Mouse (Mus musculus) granulocyte monocyte progenitor cell, adult 5-6 weeks (primary cell): ENCODE data around the gene Plcb1. TPM values are rescaled to one million over a fixed set of nuclear protein-coding genes. Genes with fewer than 3 reads are reported as not detected.

Experiments
- ATAC-seq: replicated peaks from 2 replicates; pipeline ENCODE4 v1.8.0; 2016; ENCODE audit warnings: mild to moderate bottlenecking, moderate TSS enrichment, inconsistent platforms; ENCODE audit not compliant: poor library complexity, severe bottlenecking
- total RNA-seq, 2 experiments: library from RNA; stranded (forward) in 1 of 2; stranded (reverse) in 1 of 2; fragments of 200-712, 200-1000 nt in 1 of 2; fragments of >200 nt in 1 of 2; fragmentation: Nextera tagmentation in 1 of 2; gene quantifications; 2 replicates each; pipeline ENCODE4 v1.2.3; 2014 to 2017

Gene Plcb1
- total RNA-seq, 2 experiments from 2014 or later: 7.9 to 8.2 TPM

GRCm38 (mm10) chr2:134836097-134836496 is 50.2 kb downstream of the Plcb1 start:
- no peak for ATAC-seq

DNA sequence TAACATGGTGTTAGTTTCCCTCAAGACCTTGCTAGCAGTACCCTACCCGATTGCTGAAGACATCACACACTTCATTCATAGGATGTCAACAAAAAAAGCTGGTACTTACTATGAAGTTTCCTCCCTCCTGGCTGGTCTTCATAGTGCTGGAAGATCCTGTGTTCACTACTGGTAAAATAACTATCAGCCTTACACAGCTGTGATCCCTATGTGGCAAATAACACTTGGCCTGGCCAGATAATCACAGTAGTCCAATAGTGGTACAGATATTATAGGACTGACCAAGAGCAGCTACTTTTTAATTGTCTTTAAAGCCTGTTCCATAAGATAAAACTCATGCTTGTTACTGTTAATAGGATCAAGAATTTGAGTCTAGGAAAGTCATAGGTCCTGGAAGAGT is 52.3 kb downstream of the Plcb1 start:
- ATAC-seq: no peak

DNA sequence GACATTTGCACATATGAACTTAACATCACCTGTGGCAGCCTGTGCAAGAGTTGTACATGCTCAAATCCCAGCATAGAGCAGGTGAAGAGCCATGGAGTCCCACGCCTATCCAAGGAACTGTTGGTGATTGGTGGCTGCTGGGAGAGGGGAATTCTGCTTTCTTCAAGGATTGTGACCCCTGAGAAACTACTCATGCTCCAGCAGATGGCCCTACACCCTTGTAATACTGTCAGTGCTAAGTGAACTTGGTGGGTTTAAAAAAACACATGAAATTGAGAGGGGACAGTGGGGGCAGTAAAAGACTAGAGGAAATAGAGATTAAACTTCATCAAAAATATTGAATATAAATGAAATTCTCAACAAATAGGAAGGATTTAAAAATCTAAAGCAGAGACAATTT is 53.0 kb downstream of the Plcb1 start:
- ATAC-seq: no peak

DNA sequence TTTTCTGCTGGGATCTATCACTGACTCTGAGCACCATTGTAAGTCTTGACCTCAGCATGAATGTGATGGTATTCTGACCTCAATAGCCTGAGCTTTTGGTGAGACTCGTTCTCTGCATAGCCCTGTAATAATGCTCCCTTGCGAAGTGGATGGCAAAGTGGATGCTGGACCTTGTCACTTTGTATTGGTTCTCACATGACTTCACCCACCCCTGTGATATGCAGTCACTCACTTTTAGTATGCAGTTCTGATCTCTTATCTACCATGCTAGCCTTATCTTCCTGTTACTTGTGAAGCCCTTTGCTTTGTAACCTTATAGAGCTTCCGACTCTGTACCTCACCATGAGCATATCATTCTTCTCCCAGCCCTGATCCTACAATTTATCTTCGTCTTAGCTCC is 57.0 kb downstream of the Plcb1 start:
- no peak for ATAC-seq

GRCm38 (mm10) chr2:134844391-134845238 is 58.7 kb downstream of the Plcb1 start:
- peak; percentile 46 for ATAC-seq

DNA sequence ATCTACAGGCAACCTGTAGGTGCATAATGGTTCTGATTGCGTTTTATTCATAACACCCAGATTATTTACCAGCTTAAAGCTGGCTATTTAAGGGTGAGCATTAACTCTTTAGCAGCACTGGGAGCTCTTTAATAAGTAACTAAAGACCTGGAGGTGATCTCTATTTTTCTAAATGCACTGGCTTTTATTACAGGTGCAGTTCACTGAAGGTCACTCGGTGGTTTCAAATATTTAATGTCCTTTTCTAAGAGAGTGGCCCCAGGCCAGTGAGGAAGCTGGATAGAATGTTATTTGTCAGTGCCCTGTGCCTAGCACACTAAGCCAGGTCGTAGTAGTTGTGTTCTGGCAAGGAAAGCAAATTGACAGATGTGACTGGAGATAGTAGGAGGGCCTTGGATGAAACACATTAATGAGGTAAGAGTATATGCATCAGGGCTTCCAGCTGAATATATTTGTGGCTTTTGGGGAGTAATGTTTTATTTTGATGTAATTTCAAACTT is 59.4 kb downstream of the Plcb1 start:
- ATAC-seq: no peak

GRCm38 (mm10) chr2:134846555-134846954 is 60.7 kb downstream of the Plcb1 start:
- ATAC-seq: no peak

- no peak for ATAC-seq
These were observed 65.6 kb downstream of the Plcb1 start for GRCm38 (mm10) chr2:134851189-134852171.

DNA sequence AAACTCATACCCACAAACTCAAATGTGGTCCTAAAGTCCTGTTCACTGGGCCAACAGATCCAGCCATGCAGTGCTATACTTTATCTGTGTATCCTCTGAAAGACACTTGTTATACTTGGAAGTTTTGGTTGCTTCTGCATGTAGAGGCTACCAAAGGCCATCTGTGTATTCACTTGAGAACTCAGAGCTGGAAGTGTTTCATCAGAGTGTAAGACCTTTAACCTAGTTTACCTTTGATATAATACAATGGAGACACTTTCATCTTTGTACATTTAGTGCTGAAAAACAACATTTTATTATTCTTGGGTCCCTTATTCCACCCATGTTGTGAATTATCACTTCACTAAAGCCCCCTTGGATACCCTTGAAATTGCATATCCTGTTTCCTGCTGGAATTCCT is 70.4 kb downstream of the Plcb1 start:
- ATAC-seq: no peak

DNA sequence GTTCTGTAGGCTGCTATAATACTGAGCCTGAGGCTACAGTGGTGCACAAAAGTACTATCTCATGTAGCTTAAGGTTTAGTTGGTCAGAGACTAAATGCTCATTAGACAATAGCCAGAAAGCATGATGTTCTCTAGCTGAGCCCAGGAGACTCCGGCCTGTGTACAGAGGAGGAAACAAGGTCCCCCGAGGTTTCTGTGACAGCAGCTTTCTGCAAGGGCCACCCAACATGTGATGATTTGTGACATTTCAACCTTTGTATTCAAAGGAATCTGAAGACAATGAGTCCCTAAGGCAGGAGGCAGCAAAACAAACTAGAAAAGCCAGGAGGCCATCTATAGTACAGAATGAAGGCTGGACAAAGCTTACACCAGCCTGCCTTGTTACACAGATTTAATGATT is 70.8 kb downstream of the Plcb1 start:
- no peak for ATAC-seq

DNA sequence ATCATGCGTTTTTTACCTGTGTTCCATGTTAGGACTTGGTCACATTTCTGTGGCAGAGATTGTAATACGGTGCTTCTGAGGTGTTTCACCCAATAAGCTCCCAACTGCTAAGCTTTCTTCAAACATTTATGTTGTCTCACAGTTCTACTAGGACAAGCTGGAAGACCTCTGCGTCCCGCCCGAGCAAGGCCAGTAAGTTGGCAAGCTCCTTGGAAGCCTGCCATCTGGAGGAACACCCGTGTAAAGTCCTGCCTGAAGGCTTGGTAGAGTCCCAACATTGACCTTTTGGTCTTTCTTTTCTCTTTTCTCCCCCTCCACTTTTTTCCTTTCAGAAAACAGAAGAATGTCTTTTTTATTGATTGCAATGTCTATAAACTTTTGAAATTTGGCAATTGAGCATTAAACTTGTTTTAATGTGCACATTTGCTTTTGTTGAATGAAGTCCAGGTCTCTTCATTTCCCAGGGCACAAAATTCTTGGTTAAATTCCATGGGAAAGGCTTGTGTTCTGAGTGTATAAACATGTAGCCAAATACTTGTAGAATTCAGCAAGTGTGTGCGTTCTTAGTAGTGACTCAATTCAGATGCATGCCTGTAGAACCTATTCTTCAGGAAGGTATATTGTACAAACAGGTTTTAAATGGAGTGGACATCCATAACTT is 79.2 kb downstream of the Plcb1 start:
- ATAC-seq: no peak

GRCm38 (mm10) chr2:134867381-134867780 is 81.5 kb downstream of the Plcb1 start:
- ATAC-seq: no peak

DNA sequence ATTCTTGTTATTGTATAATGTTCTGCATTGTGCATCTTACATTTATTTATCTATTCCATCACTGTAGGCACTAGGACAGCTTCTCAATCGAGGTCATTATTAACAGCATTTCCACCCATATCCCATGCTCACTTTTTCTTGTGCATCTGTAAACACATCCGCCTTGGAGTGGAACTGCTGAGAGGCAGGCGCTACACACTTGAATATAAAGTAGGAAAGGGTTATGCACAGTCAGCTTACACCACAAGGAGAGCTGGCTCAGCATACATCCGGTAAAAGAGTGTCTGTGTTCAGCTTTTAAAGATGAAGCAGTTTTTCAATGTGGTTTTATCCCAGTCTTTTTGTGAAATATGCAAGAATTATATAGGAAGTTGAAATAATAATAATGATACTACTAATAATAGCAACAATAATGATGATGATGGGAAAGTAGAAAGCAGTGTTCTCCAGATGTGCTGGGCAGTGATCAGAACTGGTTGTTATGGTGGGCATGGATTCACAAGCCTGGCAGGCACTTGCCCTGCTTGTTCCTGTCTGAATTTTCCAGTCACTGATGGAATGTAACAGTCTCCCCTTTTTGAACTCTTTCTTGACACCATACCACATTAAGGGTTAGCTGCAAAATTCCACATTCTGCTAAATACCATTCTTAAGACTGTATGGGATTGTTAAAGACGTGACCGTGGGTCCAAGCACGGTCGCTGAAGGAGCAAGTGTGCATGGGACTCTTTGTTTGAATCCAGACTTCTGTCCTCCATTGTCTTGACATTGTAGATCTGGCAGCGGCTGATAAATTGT is 86.0 kb downstream of the Plcb1 start:
- ATAC-seq: no peak

DNA sequence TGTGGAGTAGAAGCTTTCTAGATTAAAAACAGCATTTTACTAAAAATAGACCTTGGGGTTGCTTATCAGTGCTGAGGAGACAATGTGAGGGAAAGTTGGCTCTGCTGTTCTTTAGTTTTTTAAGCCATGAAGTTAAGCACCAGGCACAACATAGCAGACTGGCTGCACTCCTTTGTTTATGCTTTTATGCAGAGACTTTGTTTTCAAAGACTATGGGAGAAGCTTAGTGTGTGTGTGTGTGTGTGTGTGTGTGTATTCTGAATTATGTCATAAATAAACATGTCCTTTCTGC is 86.6 kb downstream of the Plcb1 start:
- no peak for ATAC-seq

DNA sequence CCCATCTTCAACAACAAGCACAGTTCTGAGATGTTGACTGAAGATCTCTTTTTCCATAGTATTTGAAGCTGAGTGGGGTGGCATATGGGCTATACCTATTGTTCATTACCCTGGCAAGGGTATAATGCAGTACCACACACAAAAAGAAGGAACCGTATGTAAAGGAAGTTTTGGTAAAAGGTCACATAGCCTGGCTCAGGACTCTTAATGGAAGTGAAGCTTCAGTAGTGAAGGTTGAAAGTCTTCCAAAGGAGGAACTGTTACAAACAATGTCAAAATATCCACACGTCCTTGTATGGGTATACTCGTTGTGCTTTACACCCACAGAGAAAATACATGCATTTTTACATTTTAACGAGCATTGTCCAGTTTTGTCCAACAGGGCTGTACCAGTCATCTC is 91.3 kb downstream of the Plcb1 start:
- ATAC-seq: no peak

GRCm38 (mm10) chr2:134891207-134891606 is 105.3 kb downstream of the Plcb1 start:
- no peak for ATAC-seq

DNA sequence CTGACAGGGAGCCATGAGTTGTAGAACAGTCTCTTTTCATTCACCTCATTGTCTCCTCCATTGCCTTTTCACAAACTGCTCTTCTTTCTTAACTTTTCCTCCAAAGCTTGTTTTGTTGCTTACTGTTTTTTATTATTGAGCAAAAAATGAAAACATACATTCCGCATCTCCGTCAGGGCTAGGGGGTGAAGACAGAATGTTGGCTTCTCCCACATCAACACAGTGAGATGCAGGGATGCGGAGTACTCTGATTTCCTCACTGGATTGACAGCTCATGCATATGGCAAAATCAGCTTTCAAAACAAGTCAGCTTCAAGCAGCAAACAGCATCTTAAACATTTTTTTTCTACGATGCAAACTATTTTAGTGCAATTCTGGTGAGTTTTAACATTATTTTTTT is 108.9 kb downstream of the Plcb1 start:
- ATAC-seq: no peak

- ATAC-seq: no peak
These were observed 110.3 kb downstream of the Plcb1 start for GRCm38 (mm10) chr2:134896196-134896595.

DNA sequence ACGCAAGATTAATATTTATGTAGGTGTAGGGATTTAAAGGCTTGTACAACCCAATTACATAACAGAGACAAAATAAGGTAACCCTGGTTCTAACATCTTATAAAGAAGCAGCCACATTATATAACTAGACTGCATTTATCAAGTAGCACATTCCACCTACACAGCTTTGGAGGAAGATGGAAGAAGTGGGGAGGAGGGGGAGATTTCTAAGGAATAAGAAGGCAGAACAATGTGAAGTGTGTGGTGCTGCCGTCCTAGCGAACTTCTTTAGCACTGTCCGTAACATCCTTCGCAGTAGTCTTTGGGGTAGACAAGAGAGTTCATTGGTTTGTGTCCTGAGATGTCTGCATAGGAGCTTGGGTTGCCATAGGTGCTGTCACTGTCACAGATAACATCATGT is 111.2 kb downstream of the Plcb1 start:
- ATAC-seq: no peak

DNA sequence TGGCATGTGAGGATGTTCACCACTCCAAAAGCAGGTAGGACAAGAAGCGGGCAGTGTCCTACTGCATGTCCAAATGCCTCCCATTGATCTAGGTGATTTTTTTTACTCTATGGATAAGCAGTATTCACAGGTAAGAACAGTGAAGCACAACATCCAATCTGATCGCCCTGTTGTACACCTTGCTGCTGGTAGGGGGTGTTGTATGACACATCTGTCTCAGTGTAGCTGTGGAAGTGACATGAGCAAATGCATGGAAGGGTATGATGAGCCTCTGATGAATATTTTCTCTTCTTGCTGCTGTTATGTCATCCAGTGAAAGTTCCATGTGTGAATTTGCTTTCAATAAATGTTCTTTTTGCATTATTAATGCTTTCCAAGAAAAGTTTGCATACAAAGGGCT is 115.7 kb downstream of the Plcb1 start:
- no peak for ATAC-seq
